Mouse (Mus musculus): Measurements from ENCODE around the gene Pigz. TPM values are rescaled to one million over a fixed set of nuclear protein-coding genes. Genes with fewer than 3 reads are reported as not detected.

Pigz gene
- 2.0 TPM for polyA plus RNA-seq (2014; fragmentation: Illumina TruSeq; extraction: RNeasy Lipid Tissue Mini Kit (QIAGEN cat#74804); ENCODE audit: low read depth, low replicate concordance)

DNA sequence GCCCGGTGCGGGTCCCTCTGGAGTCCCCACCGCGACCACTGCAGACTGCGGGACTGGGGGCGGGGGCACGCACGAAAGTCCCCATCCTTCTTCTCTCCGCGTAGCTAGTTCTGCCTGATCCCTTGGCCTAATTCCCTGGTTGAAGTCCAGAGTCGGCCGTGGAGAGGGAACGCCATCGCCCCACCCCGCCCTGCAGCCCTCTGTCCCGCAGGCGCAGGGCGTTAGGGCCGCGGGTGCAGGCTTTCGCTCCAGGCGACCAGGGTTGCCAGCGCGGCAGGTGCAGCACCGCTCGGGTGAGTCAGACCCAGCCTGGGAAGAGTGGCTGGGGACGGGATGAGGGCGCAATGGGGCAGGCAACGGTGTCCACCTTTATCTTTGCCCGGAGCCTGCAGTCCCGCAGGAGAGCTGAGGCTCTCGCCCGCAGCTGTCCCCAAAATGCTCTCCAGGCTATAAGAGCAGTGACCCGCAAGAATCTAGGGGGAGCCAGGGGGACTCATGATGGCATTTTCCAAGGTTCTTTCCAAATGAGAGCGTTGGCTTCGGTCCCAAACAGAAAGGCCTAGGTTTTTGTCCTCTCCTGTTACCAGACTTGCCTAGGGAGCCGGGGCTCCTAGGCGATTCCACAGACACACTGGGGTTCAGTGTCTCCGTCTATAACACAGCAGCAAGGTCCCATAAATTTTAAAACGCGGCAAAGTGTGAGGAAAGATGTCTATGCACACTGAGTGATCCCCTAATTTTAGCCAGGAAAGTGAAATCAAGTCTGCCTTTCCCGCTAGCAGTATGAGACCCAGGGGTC, at the start of gene Pigz:
Pigz (plus strand) TSS at position 101 of the 799 bp plus-strand sequence.

DNA sequence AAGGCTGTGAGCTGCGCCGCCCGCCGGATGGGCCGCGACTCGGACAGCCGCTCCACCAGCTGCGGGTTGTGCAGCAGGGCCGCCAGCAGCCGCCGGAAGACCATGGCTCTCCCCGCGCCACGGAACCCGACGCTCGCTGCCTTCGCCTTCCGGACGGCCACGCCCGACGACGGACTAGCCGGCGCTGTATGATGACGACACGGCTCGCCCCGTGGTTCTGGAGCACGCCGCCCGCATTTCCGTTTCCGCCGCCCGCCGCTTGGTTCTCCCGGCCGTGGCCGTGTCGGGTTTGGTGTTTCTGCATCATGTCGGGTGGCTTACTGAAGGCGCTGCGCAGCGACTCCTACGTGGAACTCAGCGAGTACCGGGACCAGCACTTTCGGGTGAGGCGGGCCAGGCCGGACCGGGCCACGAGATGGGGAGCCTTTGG, 14.7 kb downstream of the Pigz start, which contains the start of the genes 0610012G03Rik and Ncbp2:
0610012G03Rik (minus strand) TSS at position 150 of the 430 bp plus-strand sequence.
Ncbp2 (plus strand) TSS at position 169 of the 430 bp plus-strand sequence.

Other genes starting within 250 kb of the Pigz start
- 0.31 TPM for gene Meltf, start 55.0 kb upstream of the Pigz start, polyA plus RNA-seq (2014; fragmentation: Illumina TruSeq; extraction: RNeasy Lipid Tissue Mini Kit (QIAGEN cat#74804); ENCODE audit: low read depth, low replicate concordance)
- 23.9 TPM for gene 0610012G03Rik, start 14.6 kb downstream of the Pigz start, polyA plus RNA-seq (2014; fragmentation: Illumina TruSeq; extraction: RNeasy Lipid Tissue Mini Kit (QIAGEN cat#74804); ENCODE audit: low read depth, low replicate concordance)
- gene Ncbp2, start 14.7 kb downstream of the Pigz start, polyA plus RNA-seq (2014; fragmentation: Illumina TruSeq; extraction: RNeasy Lipid Tissue Mini Kit (QIAGEN cat#74804); ENCODE audit: low read depth, low replicate concordance), result 55.7 TPM
- gene Senp5, start 69.4 kb downstream of the Pigz start, polyA plus RNA-seq (2014; fragmentation: Illumina TruSeq; extraction: RNeasy Lipid Tissue Mini Kit (QIAGEN cat#74804); ENCODE audit: low read depth, low replicate concordance), result 14.8 TPM
- 35.3 TPM for gene Pak2, start 145.5 kb downstream of the Pigz start, polyA plus RNA-seq (2014; fragmentation: Illumina TruSeq; extraction: RNeasy Lipid Tissue Mini Kit (QIAGEN cat#74804); ENCODE audit: low read depth, low replicate concordance)
- 35.9 TPM for gene Pigx, start 165.9 kb downstream of the Pigz start, polyA plus RNA-seq (2014; fragmentation: Illumina TruSeq; extraction: RNeasy Lipid Tissue Mini Kit (QIAGEN cat#74804); ENCODE audit: low read depth, low replicate concordance)
- gene Cep19, start 165.9 kb downstream of the Pigz start, polyA plus RNA-seq (2014; fragmentation: Illumina TruSeq; extraction: RNeasy Lipid Tissue Mini Kit (QIAGEN cat#74804); ENCODE audit: low read depth, low replicate concordance), result 15.2 TPM
- 15.2 TPM for gene Nrros, start 231.7 kb downstream of the Pigz start, polyA plus RNA-seq (2014; fragmentation: Illumina TruSeq; extraction: RNeasy Lipid Tissue Mini Kit (QIAGEN cat#74804); ENCODE audit: low read depth, low replicate concordance)
- gene Bex6, start 246.0 kb downstream of the Pigz start, polyA plus RNA-seq (2014; fragmentation: Illumina TruSeq; extraction: RNeasy Lipid Tissue Mini Kit (QIAGEN cat#74804); ENCODE audit: low read depth, low replicate concordance), result not detected

All from adipose tissue, adult 10 weeks (tissue).